Mouse (Mus musculus) thymus, adult 2 months (tissue): ENCODE measurements around the gene Cmtr2. TPM values are rescaled to one million over a fixed set of nuclear protein-coding genes. Genes with fewer than 3 reads are reported as not detected.

Experiments used
- DNase-seq: peaks from one replicate; pipeline ENCODE4 v3.0.0; 2021
- H3K27ac ChIP-seq: fragments of 200-500 bp; 2 replicates; pipeline ENCODE4 v1.5.1; 2012; ENCODE audit warnings: low read length, control low read depth; ENCODE audit not compliant: control insufficient read depth, insufficient read depth
- H3K27me3 ChIP-seq: fragments of 200-500 bp; 2 replicates; pipeline ENCODE4 v1.6.1; 2012; ENCODE audit warnings: mild to moderate bottlenecking, low read length, moderate library complexity, mixed read lengths; ENCODE audit not compliant: control insufficient read depth, insufficient read depth
- H3K36me3 ChIP-seq: fragments of 200-500 bp; 2 replicates; pipeline ENCODE4 v1.6.1; 2012; ENCODE audit warnings: mild to moderate bottlenecking, low read length, moderate library complexity; ENCODE audit not compliant: control insufficient read depth, insufficient read depth
- H3K4me1 ChIP-seq: fragments of 200-500 bp; replicated peaks from 2 replicates; pipeline ENCODE4 v1.6.1; 2012; ENCODE audit warnings: low read length; ENCODE audit not compliant: control insufficient read depth, insufficient read depth
- H3K4me3 ChIP-seq: fragments of 200-500 bp; 2 replicates; pipeline ENCODE4 v1.5.1; 2012; ENCODE audit warnings: mild to moderate bottlenecking, low read length, control low read depth, moderate library complexity; ENCODE audit not compliant: control insufficient read depth, insufficient read depth
- CTCF ChIP-seq: fragments of 200-500 bp; IDR thresholded peaks from 2 replicates; pipeline ENCODE4 v1.5.1; 2012; ENCODE audit warnings: mild to moderate bottlenecking, control low read depth, low read length, moderate library complexity, borderline replicate concordance; ENCODE audit not compliant: control insufficient read depth, poor library complexity, insufficient read depth; ENCODE audit errors: extremely low read depth
- POLR2A ChIP-seq: fragments of 200-500 bp; IDR thresholded peaks from 2 replicates; pipeline ENCODE4 v1.6.1; 2012; ENCODE audit warnings: mild to moderate bottlenecking, low read length, control low read depth, moderate library complexity; ENCODE audit not compliant: control insufficient read depth, poor library complexity, insufficient read depth; ENCODE audit errors: extremely low read depth
- WGBS: fragments of 180-500 bp; shearing (Covaris S2); methylation state at CpG from one replicate; pipeline ENCODE4 v1.1.7; 2018; 5-methylcytosine and 5-hydroxymethylcytosine counted together
- polyA plus RNA-seq: library from polyadenylated mRNA; depleted of rRNA; stranded (reverse); fragments of >200 nt; gene quantifications from 2 replicates; pipeline ENCODE4 v1.2.3, GENCODE M21; 2012; rRNA removed

The Cmtr2 gene
- polyA plus RNA-seq: 5.9 and 6.4 TPM in 2 replicates

- Histone ChIP-seq H3K27me3 (no peaks in the 10 kb centered on the region), H3K27ac (no peak within 1 kb of the TSS), H3K36me3 (no peaks in the 10 kb centered on the region), H3K4me1 (no peaks in the 10 kb centered on the region; the same call in 1 of the 2 replicates), H3K4me3 (no peak within 1 kb of the TSS)
- no peak for DNase-seq
- TF ChIP-seq POLR2A: no peak
- TF ChIP-seq CTCF: no peak
- WGBS: 82% methylated on average over 7 of the region's 7 CpGs
These were observed at the start of gene Cmtr2 for GRCm38 (mm10) chr8:110215365-110215764. TSS of gene Cmtr2 (plus strand) at chr8:110215665.

GRCm38 (mm10) chr8:110166270-110166669 is 49.2 kb upstream of the Cmtr2 start:
- H3K36me3 ChIP-seq: no peaks in the 10 kb centered on the region
- no peaks in the 10 kb centered on the region for H3K27me3 ChIP-seq
- no peak for TF ChIP-seq CTCF
- no peak for TF ChIP-seq POLR2A
- H3K4me1 ChIP-seq: no peaks in the 10 kb centered on the region
- WGBS: 75% methylated on average over 8 of the region's 8 CpGs
- no peak overlapping the region for H3K27ac ChIP-seq
- DNase-seq: no peak
- H3K4me3 ChIP-seq: no peak overlapping the region

GRCm38 (mm10) chr8:110168046-110168445 is 47.4 kb upstream of the Cmtr2 start, which contains the start of gene Calb2:
TSS of gene Calb2 (minus strand) at chr8:110168210.
- peak; percentile 74; the same call in 1 of the 2 replicates for TF ChIP-seq CTCF
- TF ChIP-seq POLR2A: no peak
- 17% methylated on average over 33 of the region's 33 CpGs for WGBS
- DNase-seq: peak; percentile 11
- Histone ChIP-seq H3K4me1 (no peaks in the 10 kb centered on the region), H3K27me3 (no peaks in the 10 kb centered on the region), H3K4me3 (no peak within 1 kb of the TSS), H3K36me3 (no peaks in the 10 kb centered on the region), H3K27ac (no peak within 1 kb of the TSS)

- Histone ChIP-seq H3K4me3 (no peak overlapping the region), H3K36me3 (no peaks in the 10 kb centered on the region), H3K27ac (no peak overlapping the region), H3K27me3 (no peaks in the 10 kb centered on the region), H3K4me1 (no peaks in the 10 kb centered on the region)
- no peak for DNase-seq
- TF ChIP-seq POLR2A (no peak), CTCF (no peak)
- 64% methylated on average over 6 of the region's 6 CpGs for WGBS
These were observed 43.3 kb upstream of the Cmtr2 start for GRCm38 (mm10) chr8:110172161-110172560.

GRCm38 (mm10) chr8:110174826-110175225 is 40.6 kb upstream of the Cmtr2 start:
- WGBS: 87% methylated on average over 4 of the region's 4 CpGs
- no peaks in the 10 kb centered on the region; the same call in 1 of the 2 replicates for H3K27me3 ChIP-seq
- no peak overlapping the region for H3K27ac ChIP-seq
- DNase-seq: no peak
- TF ChIP-seq CTCF: no peak
- no peak for TF ChIP-seq POLR2A
- H3K4me3 ChIP-seq: no peak overlapping the region
- no peaks in the 10 kb centered on the region for H3K36me3 ChIP-seq
- no peaks in the 10 kb centered on the region for H3K4me1 ChIP-seq

GRCm38 (mm10) chr8:110177359-110178155 is 37.9 kb upstream of the Cmtr2 start:
- DNase-seq: no peak
- H3K36me3 ChIP-seq: no peaks in the 10 kb centered on the region
- H3K27me3 ChIP-seq: no peaks in the 10 kb centered on the region; the same call in 1 of the 2 replicates
- no peak overlapping the region for H3K4me3 ChIP-seq
- H3K4me1 ChIP-seq: no peaks in the 10 kb centered on the region
- WGBS: 19% methylated on average over 22 of the region's 22 CpGs
- TF ChIP-seq CTCF (no peak), POLR2A (no peak)
- H3K27ac ChIP-seq: no peak overlapping the region

- Histone ChIP-seq H3K27ac (no peak overlapping the region), H3K4me3 (no peak overlapping the region), H3K4me1 (no peaks in the 10 kb centered on the region), H3K27me3 (no peaks in the 10 kb centered on the region; the same call in 1 of the 2 replicates), H3K36me3 (no peaks in the 10 kb centered on the region)
- no peak for TF ChIP-seq POLR2A
- no peak for TF ChIP-seq CTCF
- DNase-seq: no peak
- 89% methylated on average over 11 of the region's 11 CpGs for WGBS
These were observed 32.6 kb upstream of the Cmtr2 start for GRCm38 (mm10) chr8:110182735-110183367.
